Mouse (Mus musculus) limb, embryonic 14.5 days (tissue): ENCODE data around the gene Phlpp1. TPM values are rescaled to one million over a fixed set of nuclear protein-coding genes. Genes with fewer than 3 reads are reported as not detected.

Source experiments
- ATAC-seq: fragments of 200-750 bp; cut with Nextera tagmentation; 2 replicates; pipeline ENCODE4 v1.8.0; 2017; ENCODE audit warnings: low read depth, moderate number of reproducible peaks, moderate TSS enrichment; ENCODE audit not compliant: low FRiP score
- DNase-seq: peaks from one replicate; pipeline ENCODE4 v3.0.0-alpha.2; 2015; ENCODE audit warnings: low spot score
- H3K27ac ChIP-seq: fragments of 300-500 bp; sonication (generic); replicated peaks from 2 replicates; pipeline ENCODE4 v1.5.1; 2014; ENCODE audit warnings: low read depth, mild to moderate bottlenecking, low read length, moderate library complexity, mixed read lengths
- H3K27me3 ChIP-seq: fragments of 300-500 bp; sonication (generic); 2 replicates; pipeline ENCODE4 v1.6.1; 2014; ENCODE audit warnings: low read length, mixed read lengths; ENCODE audit not compliant: control insufficient read depth, insufficient read depth
- H3K36me3 ChIP-seq: fragments of 300-500 bp; sonication (generic); 2 replicates; pipeline ENCODE4 v1.6.1; 2014; ENCODE audit warnings: mild to moderate bottlenecking, low read length, moderate library complexity, mixed read lengths; ENCODE audit not compliant: control insufficient read depth, insufficient read depth
- H3K4me1 ChIP-seq: fragments of 300-500 bp; sonication (generic); 2 replicates; pipeline ENCODE4 v1.6.1; 2014; ENCODE audit warnings: antibody characterized with exemption, low read length, mixed read lengths; ENCODE audit not compliant: control insufficient read depth, insufficient read depth
- H3K4me2 ChIP-seq: fragments of 300-500 bp; sonication (generic); replicated peaks from 2 replicates; pipeline ENCODE4 v1.6.1; 2014; ENCODE audit warnings: low read depth, mild to moderate bottlenecking, low read length, moderate library complexity; ENCODE audit not compliant: severe bottlenecking
- H3K4me3 ChIP-seq: fragments of 300-500 bp; sonication (generic); replicated peaks from 2 replicates; pipeline ENCODE4 v1.5.1; 2014; ENCODE audit warnings: low read length
- H3K9ac ChIP-seq: fragments of 300-500 bp; sonication (generic); 2 replicates; pipeline ENCODE4 v1.6.1; 2014; ENCODE audit warnings: mild to moderate bottlenecking, low read depth, low read length, moderate library complexity; ENCODE audit not compliant: severe bottlenecking
- H3K9me3 ChIP-seq: fragments of 300-500 bp; sonication (generic); 2 replicates; pipeline ENCODE4 v1.6.1; 2016; ENCODE audit warnings: low read length; ENCODE audit not compliant: control insufficient read depth
- POLR2A ChIP-seq: fragments of 200-500 bp; IDR thresholded peaks from 2 replicates; pipeline ENCODE4 v1.8.0; 2012; ENCODE audit warnings: inconsistent platforms, mild to moderate bottlenecking, moderate library complexity, borderline replicate concordance; ENCODE audit not compliant: insufficient read depth, insufficient read length; ENCODE audit errors: extremely low read depth
- WGBS: fragments of 180-500 bp; shearing (Covaris S2); extraction: QIAGEN DNeasy Blood & Tissue Kit; methylation state at CpG from one replicate; pipeline ENCODE4 v1.1.7; 2014; 5-methylcytosine and 5-hydroxymethylcytosine counted together
- polyA plus RNA-seq, 2 experiments: library from polyadenylated mRNA; depleted of rRNA in 1 of 2; stranded (reverse) in 1 of 2; unstranded in 1 of 2; fragments of >200 nt; fragmentation: Nextera tagmentation in 1 of 2; extraction: Ambion mirVana in 1 of 2; gene quantifications; 2 replicates each; pipeline versions ENCODE4 v1.2.1 to v1.2.3; 2012 to 2014

The Phlpp1 gene
- polyA plus RNA-seq, 2 experiments = 3.9 to 9.3 TPM

- ATAC-seq (no peak), DNase-seq (no peak)
- Histone ChIP-seq H3K9me3 (no peaks in the 10 kb centered on the region), H3K27me3 (no peaks in the 10 kb centered on the region), H3K9ac (peak overlapping the region; percentile 84), H3K27ac (no peak overlapping the region), H3K4me3 (peak overlapping the region; percentile 80), H3K36me3 (no peaks in the 10 kb centered on the region), H3K4me2 (peak overlapping the region; percentile 72), H3K4me1 (peaks cover 32% of the 10 kb centered on the region)
- no peak for TF ChIP-seq POLR2A
- WGBS = 44% methylated on average over 9 of the region's 9 CpGs
These were observed 2.1 kb downstream of the Phlpp1 start for GRCm38 (mm10) chr1:106173621-106174156.

- no peaks in the 10 kb centered on the region for H3K27me3 ChIP-seq
- no peak overlapping the region for H3K27ac ChIP-seq
- no peaks in the 10 kb centered on the region for H3K36me3 ChIP-seq
- H3K4me1 ChIP-seq = peaks cover 32% of the 10 kb centered on the region
- DNase-seq = no peak
- H3K4me3 ChIP-seq = no peak overlapping the region
- TF ChIP-seq POLR2A = no peak
- H3K4me2 ChIP-seq = peak overlapping the region; percentile 72; the same call in 1 of the 2 replicates
- no peak for ATAC-seq
- H3K9ac ChIP-seq = no peak overlapping the region
- no peaks in the 10 kb centered on the region for H3K9me3 ChIP-seq
These were observed 3.0 kb downstream of the Phlpp1 start for GRCm38 (mm10) chr1:106174598-106174997.

- Histone ChIP-seq H3K27ac (no peak overlapping the region), H3K9me3 (no peaks in the 10 kb centered on the region), H3K27me3 (no peaks in the 10 kb centered on the region), H3K36me3 (no peaks in the 10 kb centered on the region), H3K9ac (no peak overlapping the region), H3K4me1 (peaks cover 32% of the 10 kb centered on the region), H3K4me3 (no peak overlapping the region; the same call in 1 of the 2 replicates), H3K4me2 (0 out of 2 replicates have a peak overlapping the region, but pooled peaks have one; percentile 17)
- no peak for TF ChIP-seq POLR2A
- no peak for DNase-seq
- no peak for ATAC-seq
- WGBS = 72% methylated on average over 3 of the region's 3 CpGs
These were observed 3.8 kb downstream of the Phlpp1 start for GRCm38 (mm10) chr1:106175360-106175759.

- TF ChIP-seq POLR2A = no peak
- Histone ChIP-seq H3K9ac (no peak overlapping the region), H3K4me3 (no peak overlapping the region), H3K4me2 (no peak overlapping the region), H3K4me1 (peaks cover 29% of the 10 kb centered on the region), H3K9me3 (no peaks in the 10 kb centered on the region), H3K27me3 (no peaks in the 10 kb centered on the region), H3K36me3 (no peaks in the 10 kb centered on the region), H3K27ac (no peak overlapping the region)
- ATAC-seq = no peak
- 72% methylated on average over 1 of the region's 1 CpGs for WGBS
- DNase-seq = no peak
These were observed 5.2 kb downstream of the Phlpp1 start for GRCm38 (mm10) chr1:106176791-106177190.

- Histone ChIP-seq H3K27ac (no peak overlapping the region), H3K4me1 (peaks cover 29% of the 10 kb centered on the region), H3K9me3 (no peaks in the 10 kb centered on the region), H3K27me3 (no peaks in the 10 kb centered on the region), H3K4me3 (no peak overlapping the region), H3K9ac (no peak overlapping the region), H3K36me3 (no peaks in the 10 kb centered on the region), H3K4me2 (no peak overlapping the region)
- DNase-seq (no peak), ATAC-seq (no peak)
- 59% methylated on average over 8 of the region's 8 CpGs for WGBS
- TF ChIP-seq POLR2A = no peak
These were observed 6.6 kb downstream of the Phlpp1 start for GRCm38 (mm10) chr1:106177868-106178790.
